Mouse (Mus musculus): ENCODE measurements around the gene Pmfbp1.
"Not testable (repeated sequence)": the region's sequence is repeated elsewhere in the genome, so short reads cannot be mapped to it uniquely, and the experiment has no call there.

Pmfbp1 gene

DNA sequence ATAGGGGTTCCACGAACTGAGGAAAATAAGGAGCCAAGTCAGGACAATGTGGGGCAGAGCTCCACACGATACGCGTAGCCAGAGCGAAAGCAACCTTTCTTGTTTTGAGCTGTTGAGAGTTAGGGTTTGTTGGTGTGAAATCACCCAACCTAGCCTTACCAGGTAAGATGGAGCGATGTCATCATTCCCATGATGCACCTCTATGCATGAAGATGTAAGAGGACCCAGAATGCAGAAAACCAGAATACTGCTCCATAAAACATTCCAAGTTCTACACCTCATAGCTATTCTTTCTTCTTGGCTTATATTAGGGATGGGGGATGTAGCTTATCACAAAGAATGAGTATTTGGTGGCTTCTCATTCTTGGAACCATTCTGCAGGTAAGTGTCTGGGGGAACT, at the start of gene Pmfbp1:
Gene Pmfbp1, plus strand, starts transcription at position 301 of the 400 bp plus-strand sequence.
- DNase-seq: no peak

DNA sequence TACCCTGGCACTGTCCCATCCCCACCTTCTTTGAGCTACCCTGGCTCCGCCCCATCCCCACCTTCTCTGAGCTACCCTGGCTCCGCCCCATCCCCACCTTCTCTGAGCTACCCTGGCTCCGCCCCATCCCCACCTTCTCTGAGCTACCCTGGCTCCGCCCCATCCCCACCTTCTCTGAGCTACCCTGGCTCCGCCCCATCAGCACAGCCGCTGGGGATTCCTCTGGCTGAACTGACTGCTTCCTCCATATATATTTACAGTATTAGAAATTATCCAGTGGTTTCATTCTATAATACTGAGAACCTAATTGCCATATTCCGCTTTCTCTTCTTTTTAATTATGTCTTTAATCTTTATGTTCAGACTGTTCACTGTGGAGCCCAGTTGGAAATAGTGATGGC, 46.9 kb upstream of the Pmfbp1 start:
- not testable (repeated sequence) for DNase-seq

DNA sequence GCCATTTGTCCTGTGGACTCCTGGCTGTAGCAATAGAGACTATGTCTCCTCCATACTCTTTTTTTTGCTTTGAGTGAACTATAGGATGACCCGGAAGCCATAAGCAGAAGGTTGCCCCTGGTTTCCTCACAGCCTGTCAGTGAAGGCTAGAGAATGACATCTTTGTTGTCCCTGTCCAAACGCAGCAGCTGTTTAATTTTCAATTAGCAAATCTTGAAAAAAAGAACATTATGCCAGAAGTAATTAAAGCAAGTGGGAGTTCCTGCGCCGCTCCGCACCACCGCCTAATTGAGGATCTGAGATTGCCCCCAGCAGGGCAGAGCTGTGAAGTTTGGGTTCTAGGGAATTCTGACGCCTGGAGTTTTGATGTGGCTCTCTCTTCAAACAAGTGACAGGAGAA, 42.8 kb upstream of the Pmfbp1 start:
- DNase-seq: no peak

DNA sequence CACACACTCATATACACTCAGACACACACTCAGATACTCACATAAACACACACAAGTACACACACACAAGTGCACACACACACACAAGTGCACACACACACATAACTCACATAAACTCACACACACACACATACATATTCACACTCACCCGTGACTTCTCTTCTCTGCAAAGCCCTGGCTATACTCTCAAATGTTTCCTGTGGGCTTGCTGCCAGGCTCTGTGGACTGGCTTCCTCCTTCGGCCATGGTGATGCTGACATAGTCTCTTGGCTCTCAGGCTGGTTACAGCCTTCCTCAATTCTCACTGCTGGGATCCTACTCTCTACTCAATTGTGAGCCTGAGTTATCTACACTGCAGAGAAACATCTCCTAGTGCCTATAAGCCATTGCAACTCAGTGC, 38.7 kb upstream of the Pmfbp1 start:
- DNase-seq: no peak

DNA sequence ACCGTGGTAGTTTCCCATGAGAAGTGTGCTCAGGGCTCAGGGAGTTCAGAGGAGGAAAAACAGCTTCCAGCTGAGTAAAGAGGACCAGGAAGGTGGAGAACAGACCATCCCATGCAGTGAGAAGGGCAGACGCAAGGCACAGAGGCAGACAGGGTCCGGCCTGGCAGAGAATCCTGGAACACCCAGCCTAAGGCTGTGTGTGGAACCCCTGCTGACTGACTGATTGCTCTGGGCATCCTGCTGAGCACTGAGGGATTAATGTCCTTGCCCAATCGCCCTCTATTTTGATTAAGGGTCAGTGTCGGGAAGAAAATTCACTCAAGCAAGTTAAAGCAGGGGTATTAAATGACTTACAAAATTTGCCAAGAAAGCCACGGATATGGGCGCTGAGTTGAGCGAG, 36.4 kb upstream of the Pmfbp1 start:
- no peak for DNase-seq

DNA sequence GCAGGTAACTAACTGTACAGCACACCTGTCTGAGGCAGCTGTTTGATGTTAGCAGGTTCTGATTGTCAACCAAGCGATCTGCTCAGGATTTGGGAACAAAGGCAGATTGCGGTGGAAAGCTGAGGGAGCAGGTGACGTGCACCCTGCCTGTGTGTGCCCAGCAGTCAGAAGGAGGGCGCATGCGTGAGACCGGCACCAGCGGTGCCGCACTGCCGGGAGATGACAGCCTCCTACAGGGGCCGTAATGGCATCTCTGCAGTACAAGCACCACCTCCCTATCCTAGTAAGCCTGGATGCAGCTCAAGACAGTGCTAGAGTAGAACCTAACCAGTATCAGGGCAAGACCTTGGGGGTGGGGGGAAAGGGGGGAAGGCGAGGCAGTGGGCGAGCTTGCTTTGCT, 35.2 kb upstream of the Pmfbp1 start:
- DNase-seq: no peak

DNA sequence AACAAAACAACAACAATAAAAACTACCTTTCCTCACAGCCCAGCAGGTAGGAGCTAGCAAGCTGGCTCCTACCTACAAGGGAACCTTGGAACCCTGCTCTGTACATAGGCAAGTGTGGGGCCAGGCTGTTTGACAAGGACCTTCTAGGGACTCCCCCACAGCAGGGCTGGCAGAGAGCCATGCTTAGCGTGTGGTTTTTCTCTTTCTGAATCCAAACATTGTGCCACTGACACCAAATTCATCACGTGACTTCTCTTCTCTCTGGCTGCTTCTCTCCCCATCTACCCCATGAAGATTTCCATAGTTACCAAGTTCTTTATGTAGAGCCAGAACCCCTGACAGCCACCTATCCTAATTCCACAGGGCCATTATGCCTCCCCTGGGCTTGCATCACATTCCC, 30.8 kb upstream of the Pmfbp1 start:
- DNase-seq: no peak

DNA sequence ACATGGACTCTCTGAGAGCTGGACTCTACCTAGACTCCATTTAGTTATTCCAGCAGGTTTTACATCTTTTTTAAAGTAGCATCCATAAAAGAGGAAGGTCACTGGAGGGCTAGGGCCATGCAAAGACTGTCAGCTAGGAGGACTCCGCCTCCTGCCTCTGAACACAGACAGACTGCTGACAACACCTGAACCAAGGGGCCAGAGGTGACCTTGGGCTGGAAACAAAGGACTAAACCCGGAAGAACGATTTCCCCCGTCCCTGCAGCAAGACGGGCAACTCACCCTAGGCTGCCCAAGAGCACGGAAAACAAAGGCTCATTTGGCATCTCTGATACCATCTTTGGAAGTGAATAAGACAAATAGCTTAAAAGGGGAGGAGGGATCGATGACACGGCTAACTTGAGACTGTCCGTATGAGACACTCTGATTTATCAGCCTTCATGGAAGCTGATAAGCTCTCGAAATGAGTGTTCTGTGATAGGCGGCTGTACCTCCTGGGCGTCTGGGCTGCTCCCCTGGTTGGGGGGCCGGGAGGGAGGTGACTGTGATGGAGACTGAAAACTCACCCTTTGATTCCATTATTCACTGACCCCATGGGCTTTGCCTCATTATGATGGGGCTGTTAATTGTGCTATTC, 30.0 kb upstream of the Pmfbp1 start:
- DNase-seq: no peak

DNA sequence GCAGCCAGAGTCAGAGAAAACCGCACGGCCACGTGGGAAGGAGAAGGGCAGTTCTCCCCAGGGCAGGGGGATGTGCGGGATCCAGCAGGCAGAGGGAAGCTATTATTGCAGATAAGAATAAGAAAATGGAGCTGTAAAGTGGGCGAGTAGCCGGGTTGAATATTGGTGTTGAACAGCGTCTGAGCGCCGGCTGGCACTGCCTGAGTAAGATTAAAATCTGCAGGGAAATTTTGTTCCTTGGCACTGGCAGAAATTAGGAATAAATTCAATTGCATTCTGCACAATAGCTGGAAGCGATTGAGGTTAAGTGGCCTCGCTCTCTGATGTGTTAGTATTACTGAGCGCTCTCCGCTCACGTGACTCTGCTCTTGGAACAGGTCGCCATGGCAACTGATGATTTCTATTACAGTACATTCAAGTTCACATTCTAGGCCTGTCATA, 29.4 kb upstream of the Pmfbp1 start:
- DNase-seq: no peak

DNA sequence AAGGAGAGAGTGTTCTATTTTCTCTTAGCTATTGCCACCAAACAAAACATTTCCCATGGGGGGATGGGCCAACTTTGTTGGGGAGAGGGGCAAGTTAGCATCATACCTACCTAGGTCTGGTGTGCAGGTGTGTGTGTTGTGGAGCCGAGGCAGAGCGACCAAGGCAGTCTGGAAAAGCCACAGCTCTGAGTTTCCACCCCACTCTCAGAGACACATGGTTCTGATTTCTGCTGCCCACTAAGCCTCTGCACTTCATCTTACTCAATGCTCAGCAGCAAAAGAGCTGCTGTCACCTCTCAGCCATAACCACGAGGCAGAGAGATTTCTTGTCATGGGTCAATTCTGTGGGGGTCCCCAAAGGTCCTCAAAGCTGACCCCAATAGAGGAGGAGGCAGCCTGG, 28.8 kb upstream of the Pmfbp1 start:
- DNase-seq: no peak

DNA sequence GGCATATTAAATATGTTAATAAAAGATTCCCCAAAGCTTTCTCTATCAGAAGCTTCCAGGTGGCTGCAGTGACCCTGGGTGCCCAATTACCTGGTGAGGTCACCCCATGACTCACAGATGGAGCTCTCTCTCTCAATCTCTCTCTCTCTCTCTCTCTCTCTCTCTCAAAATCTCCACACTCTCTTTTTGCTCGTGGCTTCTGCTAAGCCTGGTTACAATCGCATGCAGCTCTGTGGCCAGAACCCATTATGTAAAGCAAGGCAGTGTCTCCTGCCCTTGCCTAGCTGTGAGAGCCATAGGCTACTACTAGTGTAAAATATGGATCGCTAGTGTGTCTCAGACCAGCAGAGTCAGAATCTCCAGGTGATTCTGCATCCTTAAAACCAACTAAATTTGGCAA, 28.1 kb upstream of the Pmfbp1 start:
- DNase-seq: no peak

DNA sequence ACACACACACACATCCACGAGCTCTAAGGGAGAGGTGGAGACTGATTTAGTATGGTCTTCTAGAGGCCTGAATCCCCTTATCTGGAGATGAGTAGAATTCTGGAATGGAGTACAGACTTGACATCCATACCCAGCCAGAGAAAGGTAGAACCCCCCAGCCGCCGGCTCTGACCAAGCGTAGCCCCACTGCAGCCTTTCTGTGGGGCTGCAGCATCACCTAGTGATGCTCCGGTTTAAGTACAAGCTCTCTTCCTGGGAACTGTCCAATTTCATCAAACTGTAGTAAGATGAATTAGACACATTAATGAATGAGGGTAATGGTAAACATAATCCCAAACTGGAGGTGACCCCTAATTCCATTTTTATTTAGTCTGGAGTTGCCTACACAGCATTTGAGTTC, 26.3 kb upstream of the Pmfbp1 start:
- DNase-seq: no peak

DNA sequence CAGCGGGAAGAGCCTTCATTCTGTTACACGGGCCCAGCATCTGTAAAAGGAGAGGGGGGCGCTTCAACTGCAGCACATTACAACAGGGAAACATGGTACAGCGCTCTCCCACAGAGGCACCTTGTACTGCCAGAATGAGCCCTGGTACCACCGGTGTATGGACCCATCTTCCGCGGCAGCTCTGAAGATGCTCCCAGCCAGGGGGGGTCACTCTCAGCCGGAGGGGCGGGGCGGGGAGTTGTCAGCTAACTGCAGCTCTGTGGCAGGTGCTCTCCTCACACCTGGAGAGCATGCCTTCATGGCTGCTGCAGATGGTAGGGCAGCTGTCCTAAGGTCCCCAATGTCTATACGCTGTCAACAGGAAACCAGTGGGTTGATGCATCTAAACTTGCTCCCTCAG, 25.7 kb upstream of the Pmfbp1 start:
- no peak for DNase-seq

DNA sequence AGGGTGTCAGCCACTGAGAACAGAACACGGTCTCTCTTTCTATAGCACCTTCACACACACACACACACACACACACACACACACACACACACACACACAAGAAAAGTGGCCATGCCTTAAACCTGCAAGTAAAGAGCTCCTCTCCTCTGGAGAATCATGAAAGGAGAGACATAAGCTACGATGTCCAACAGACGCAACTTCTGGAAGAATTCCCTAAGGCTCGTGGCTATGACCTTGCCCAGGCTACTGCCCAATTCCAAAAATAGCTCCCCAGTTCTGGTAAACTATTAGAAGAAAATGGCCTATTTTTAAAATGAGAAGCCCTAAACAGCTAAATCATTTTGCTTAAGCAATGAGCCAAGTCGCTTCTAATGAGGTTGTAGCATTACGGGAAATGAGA, 22.0 kb upstream of the Pmfbp1 start:
- no peak for DNase-seq

DNA sequence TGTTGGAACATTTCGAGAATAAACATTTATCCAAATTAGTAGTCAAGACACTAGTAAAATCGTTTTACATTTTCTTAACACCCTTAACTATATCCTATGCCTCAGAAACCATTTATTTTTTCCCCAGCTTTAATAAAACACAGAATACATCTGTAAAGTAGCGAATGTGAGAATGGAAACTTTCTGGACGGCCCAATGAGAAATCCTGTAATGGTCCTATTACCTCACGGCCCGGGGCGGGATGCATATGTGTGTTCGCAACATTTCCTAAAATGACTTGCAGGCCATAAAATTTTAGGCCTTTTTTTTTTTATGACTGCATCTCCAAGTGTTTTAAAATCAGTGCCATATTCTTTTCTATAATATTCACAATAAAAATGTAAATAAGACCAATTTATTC, 21.4 kb upstream of the Pmfbp1 start:
- no peak for DNase-seq

DNA sequence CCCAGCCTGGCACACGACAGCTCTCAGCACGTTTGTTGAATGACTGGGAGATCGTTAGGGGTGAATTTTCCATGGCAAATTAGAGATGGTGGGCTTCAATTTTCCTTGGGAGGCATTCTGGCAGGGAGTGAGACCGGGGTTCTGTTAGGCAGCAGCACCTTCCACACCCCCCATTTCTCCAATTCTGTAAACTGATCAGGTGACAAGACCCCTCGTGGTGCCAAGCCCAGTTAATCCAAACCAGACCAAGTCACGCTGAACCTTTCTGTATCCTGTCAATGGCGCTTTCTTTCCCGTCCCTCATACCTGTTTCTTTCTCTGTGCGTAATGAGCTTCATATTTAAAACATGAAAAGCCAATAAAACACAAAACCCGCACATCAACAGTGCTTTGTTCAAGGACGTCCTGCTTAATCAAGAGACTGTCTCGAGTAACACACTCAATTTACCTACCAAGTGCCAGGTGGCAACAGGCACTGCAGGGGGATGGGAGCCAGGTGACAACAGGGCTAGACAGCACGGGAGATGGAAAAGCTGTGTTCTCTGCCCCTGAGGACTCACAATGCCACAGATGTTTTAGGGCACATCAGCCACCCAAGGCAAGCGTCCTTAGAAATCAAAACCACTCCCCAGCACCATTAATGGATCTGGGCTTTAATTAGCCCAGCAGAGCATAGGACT, 19.2 kb upstream of the Pmfbp1 start:
- no peak for DNase-seq

DNA sequence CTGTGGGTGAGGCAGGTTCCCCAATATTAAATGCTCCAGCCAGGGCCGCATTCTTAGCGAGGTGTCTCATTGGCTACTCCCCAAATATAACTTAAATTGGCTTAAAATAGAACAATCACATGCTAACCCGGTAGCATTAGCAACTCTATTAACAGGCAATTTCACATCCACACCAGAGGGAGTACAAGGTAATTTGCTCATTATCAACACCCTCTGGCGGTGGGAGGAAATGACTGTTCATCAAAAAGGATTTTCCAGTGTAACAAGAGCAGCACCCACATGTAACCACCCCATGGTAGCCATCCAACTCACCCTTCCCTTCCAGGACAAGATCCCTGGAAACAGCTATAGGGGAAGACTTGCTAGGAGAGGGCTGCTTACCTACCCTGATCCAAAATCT, 18.4 kb upstream of the Pmfbp1 start:
- no peak for DNase-seq

DNA sequence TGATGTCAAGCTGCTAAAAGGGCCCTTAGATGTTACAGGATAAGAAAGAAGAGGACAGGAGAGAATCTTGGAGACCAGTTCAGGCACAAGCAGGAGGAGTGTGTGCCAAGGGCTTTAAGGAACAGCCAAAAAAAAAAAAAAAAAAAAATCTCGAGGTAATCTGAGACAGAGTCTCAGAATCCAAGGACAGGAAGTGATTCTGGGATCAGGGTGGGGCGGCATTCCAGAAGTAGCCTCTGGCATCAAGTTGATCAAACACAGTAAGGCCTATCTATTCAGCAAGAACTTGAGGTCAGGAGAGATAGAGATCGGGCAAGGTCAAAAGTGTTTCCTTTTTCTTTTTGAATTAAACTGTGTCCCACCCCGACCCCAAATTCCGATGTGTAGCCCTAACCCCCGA, 15.2 kb upstream of the Pmfbp1 start:
- DNase-seq: no peak

DNA sequence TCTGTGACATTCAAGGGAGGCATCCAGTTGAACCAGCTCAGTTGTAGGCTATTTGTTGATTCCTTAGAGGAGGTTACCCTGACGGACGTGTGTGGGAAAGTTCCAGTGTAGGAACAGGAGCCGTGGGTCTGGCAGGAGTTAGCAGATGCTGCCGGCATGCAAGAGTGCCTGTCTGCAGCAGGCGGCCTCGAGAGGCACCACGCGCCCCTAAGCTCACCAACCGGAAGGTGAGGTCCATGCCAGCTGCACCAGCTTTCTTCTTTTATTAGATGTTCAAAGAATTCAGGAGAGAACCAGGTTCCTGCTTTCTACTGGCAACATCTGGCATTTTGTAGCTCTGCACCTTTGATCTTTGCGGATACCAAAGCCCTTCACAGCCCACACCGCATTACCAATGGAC, 9.1 kb upstream of the Pmfbp1 start:
- no peak for DNase-seq

DNA sequence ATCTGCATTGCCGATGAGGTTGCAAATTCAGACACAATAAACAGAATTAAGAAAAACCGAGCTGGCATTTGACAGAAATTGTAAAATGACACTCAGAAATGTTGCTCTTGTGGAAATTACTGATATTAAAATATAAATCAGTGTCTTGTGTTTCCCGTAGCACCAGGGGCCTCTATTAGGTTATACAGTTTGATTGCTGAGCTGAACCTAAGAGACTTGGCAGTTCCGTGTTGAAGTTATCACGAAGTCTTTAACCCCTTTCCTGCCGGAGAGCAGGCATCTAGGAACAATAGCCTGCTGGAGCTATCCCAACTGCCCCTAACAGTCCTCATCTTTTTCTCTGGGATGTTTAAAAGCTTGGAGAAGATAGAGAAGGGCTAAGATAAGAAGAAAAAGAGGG, 8.3 kb upstream of the Pmfbp1 start:
- no peak for DNase-seq

DNA sequence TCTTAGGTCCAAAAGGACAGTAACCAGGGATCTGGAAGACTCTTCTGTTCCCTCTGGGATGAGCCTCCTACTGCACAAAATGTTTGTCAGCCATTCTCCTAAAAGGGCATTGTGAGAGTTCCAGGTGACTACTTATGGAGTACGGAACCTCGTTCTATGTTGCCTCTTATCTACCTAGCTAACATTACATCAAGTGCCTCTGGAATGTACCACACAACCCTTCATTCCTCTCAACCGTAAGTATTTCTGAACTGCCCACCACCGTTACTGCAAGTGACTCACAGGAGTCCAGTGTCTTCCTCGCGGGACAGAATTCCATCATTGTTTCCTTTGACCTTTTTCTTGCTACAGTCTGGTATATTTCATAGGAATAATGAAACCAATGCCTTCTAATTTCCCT, 1.0 kb upstream of the Pmfbp1 start:
- DNase-seq: no peak

DNA sequence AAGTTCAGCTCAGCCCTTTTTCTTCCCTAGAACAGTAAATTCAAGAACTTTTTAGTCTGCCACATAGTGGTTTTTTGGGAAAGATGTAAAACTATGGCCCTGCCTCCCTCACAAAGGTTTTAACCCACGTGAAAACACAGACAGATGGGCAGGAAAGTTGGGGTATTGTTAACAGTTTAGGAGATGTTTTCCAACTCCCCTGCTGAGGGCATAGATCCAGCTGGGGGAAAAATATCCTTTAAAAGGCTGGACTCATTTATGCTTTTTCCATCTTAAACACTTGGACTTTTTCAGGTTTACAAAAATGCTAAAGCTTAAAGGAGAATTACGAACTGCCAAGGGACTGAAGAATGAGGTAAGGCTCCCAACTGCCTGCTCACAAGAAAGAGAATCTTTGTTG, 774 bp downstream of the Pmfbp1 start:
- DNase-seq: no peak

DNA sequence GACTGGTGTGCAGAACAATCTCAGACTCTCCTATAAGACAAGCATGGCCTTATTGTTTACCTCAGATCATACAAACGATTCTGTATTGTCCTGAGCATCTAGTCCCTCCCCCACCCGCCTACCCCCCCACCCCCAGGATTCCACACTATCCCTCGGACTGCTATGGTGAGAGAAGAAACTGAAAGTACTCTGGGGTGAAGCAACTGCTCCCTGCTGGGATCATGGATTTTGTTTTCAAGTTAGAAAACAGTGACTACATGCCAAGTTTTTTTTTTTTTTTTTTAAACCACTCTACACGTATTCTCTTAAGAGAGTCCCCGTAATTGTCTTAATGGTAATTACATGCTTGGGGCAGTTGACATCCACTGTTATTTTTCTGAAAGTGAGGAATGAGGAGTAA, 3.6 kb downstream of the Pmfbp1 start:
- DNase-seq: no peak

DNA sequence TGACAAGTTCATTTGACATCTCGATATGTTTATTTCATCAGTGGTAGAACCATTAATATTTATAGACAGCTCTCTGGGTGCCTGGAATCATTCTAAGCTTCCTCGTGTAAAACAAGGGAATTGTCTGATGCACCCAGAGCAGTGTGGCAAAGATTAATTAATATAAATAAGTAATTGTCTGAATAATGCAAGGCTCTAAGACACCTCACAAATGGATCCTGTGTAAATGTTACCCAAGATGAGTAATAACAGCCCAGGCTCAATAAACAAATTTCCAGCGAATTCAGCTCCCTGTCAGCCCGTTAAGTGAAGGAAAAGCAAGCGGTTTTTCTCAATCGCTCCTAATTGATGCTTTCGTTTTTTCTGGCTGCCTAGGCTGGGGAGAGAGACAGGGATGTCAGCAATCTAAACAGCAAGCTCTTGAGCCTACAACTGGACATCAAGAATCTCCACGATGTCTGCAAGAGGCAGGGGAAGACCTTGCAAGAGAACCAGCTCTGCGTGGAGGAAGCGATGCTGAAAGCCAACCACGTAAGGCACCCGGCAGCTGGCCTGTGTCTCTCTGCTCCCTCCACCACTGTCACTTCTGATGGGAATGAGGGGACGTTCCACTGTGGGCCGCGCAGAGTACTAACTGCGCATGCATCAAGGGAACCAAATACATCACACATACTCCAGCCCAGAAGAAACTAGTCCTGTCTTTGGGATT, 5.3 kb downstream of the Pmfbp1 start:
- DNase-seq: no peak

Measured in thymus, adult 18-20 months (tissue).